Mouse (Mus musculus) embryonic facial prominence, embryonic 15.5 days (tissue): ENCODE data around the gene Apbb2. TPM values are rescaled to one million over a fixed set of nuclear protein-coding genes. Genes with fewer than 3 reads are reported as not detected.

ENCODE experiments used
- ATAC-seq: fragments of 200-750 bp; cut with Nextera tagmentation; 2 replicates; pipeline ENCODE4 v1.8.0; 2017; ENCODE audit warnings: low read depth, moderate TSS enrichment; ENCODE audit not compliant: insufficient number of reproducible peaks, low FRiP score, low TSS enrichment
- H3K27ac ChIP-seq: fragments of 300-500 bp; sonication (generic); replicated peaks from 2 replicates; pipeline ENCODE4 v1.5.1; 2015; ENCODE audit warnings: mild to moderate bottlenecking, inconsistent platforms
- H3K27me3 ChIP-seq: fragments of 300-500 bp; sonication (generic); 2 replicates; pipeline ENCODE4 v1.6.1; 2015; ENCODE audit warnings: inconsistent platforms
- H3K36me3 ChIP-seq: fragments of 300-500 bp; sonication (generic); 2 replicates; pipeline ENCODE4 v1.6.1; 2015; ENCODE audit warnings: mild to moderate bottlenecking, inconsistent platforms
- H3K4me1 ChIP-seq: fragments of 300-500 bp; sonication (generic); 2 replicates; pipeline ENCODE4 v1.6.1; 2015; ENCODE audit warnings: inconsistent platforms
- H3K4me2 ChIP-seq: fragments of 300-500 bp; sonication (generic); replicated peaks from 2 replicates; pipeline ENCODE4 v1.6.1; 2015; ENCODE audit warnings: mild to moderate bottlenecking, inconsistent platforms
- H3K4me3 ChIP-seq: fragments of 300-500 bp; sonication (generic); replicated peaks from 2 replicates; pipeline ENCODE4 v1.5.1; 2015; ENCODE audit warnings: mild to moderate bottlenecking, inconsistent platforms
- H3K9ac ChIP-seq: fragments of 300-500 bp; sonication (generic); 2 replicates; pipeline ENCODE4 v1.6.1; 2015; ENCODE audit warnings: inconsistent platforms
- H3K9me3 ChIP-seq: fragments of 300-500 bp; sonication (generic); replicated peaks from 2 replicates; pipeline ENCODE4 v1.6.1; 2016; ENCODE audit warnings: inconsistent platforms
- WGBS: fragments of 180-500 bp; shearing (Covaris S2); methylation state at CpG from one replicate; pipeline ENCODE4 v1.1.7; 2015; 5-methylcytosine and 5-hydroxymethylcytosine counted together
- polyA plus RNA-seq: library from polyadenylated mRNA; unstranded; fragments of >200 nt; fragmentation: Nextera tagmentation; extraction: Ambion mirVana; gene quantifications from 2 replicates; pipeline ENCODE4 v1.2.1, GENCODE M21; 2015

Gene Apbb2
- polyA plus RNA-seq, 1 experiment from 2014 or later: 54.7 TPM

DNA sequence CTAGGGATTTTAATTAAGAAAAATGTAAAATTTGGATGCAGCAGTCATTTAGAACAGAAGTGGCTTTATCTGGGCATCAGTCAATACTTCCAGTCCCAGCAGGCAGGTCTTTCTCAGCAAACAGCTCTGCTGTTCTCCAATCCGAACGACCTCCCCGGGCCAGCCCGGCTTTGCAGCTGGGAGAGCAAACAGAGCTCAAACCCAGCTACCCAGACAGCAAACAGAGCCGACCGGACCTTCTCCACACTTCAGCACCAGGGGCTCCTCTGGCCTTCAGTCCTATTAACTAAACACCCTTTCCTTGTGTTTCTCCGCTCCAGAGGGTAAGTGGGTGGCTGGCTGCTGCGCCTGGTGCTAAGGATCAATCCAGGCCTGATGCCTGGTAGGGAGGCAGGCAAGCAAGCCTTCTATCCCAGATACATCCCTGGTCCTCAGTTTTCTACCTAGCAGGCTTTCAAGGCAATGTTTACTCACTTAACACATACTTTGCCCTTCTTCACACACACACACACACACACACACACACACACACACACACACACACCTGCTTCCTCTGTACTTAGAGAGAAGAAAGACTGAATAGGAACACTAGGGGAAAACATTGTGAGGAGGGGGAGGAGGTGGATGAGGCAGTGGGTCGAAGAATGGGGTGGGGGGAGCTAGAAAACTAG lies 82.9 kb downstream of the Apbb2 start:
- 53% methylated on average over 9 of the region's 9 CpGs for WGBS
- Histone ChIP-seq H3K9ac (no peak overlapping the region), H3K4me3 (no peak overlapping the region)

DNA sequence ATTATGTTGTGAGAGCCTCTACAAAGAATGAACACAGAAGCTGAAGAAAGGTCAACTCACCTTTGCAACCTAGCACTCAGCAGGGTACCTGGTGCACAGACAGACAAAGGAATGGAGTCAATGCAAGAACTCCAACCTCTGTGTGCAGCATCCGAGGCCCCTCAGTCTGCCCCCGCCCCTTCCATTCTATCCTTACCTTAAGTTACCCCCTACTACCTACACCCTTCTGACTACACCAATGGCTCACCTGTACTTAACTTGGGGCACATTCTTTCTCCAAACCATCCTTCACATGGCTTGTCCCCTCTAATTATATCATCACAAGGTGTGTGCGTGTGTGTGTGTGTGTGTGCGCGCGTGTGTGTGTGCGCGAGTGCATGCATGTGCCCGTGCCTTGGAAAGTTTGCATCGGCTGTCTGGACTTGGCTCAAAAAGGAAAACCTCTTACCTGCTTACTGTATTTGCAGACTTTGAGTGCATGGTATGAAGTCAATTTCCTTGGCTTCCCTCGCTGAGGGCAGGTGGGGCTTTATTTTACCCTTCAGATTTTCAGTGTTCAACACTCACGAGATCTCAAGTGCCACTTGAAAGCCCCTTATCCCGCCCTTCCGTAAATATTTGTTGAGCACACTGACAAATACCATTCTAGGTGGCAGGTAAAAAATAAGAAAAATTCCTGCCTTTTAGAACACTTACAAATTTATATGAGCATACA lies 84.7 kb downstream of the Apbb2 start:
- no peaks in the 10 kb centered on the region for H3K36me3 ChIP-seq
- H3K4me1 ChIP-seq: peaks cover 42% of the 10 kb centered on the region
- H3K9me3 ChIP-seq: no peaks in the 10 kb centered on the region
- H3K4me2 ChIP-seq: no peak overlapping the region
- no peak overlapping the region for H3K9ac ChIP-seq
- peak overlapping the region; percentile 70 for H3K27ac ChIP-seq
- H3K4me3 ChIP-seq: no peak overlapping the region
- ATAC-seq: no peak
- 90% methylated on average over 14 of the region's 14 CpGs for WGBS
- H3K27me3 ChIP-seq: no peaks in the 10 kb centered on the region

More for the DNA sequence above, 82.9 kb downstream of the Apbb2 start:
- peaks cover 40% of the 10 kb centered on the region for H3K4me1 ChIP-seq
- H3K27me3 ChIP-seq: no peaks in the 10 kb centered on the region
- no peak for ATAC-seq
- H3K27ac ChIP-seq: no peak overlapping the region
- H3K4me2 ChIP-seq: no peak overlapping the region
- no peaks in the 10 kb centered on the region for H3K36me3 ChIP-seq
- no peaks in the 10 kb centered on the region for H3K9me3 ChIP-seq

GRCm38 (mm10) chr5:66532827-66533226 lies 85.8 kb downstream of the Apbb2 start:
- WGBS: 38% methylated on average over 6 of the region's 6 CpGs
- H3K4me3 ChIP-seq: no peak overlapping the region
- H3K27me3 ChIP-seq: no peaks in the 10 kb centered on the region
- no peak overlapping the region for H3K4me2 ChIP-seq
- no peak overlapping the region for H3K9ac ChIP-seq
- no peaks in the 10 kb centered on the region for H3K36me3 ChIP-seq
- peaks cover 50% of the 10 kb centered on the region for H3K4me1 ChIP-seq
- H3K9me3 ChIP-seq: no peaks in the 10 kb centered on the region
- no peak for ATAC-seq
- H3K27ac ChIP-seq: peak overlapping the region; percentile 70

DNA sequence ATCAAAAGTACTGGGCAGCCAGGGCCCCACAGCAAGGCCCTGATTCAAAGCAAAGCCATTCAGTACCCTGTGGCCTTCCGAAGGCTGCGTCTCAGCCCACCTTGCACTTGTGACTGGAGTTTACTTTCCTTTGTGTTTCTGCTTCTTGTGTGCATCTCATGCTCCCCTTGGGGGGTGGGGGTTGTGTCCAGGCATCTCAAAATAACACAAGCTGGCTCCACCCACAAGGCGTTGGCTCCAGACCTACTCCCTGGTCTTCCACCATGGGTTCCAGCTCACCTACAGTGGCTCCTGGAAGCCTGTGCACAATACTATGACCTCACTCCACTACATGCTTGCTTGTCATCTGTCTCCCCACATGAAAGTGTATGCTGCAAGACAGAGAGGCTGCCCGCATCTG lies 88.2 kb downstream of the Apbb2 start:
- no peak for ATAC-seq
- H3K27ac ChIP-seq: no peak overlapping the region
- H3K9me3 ChIP-seq: no peaks in the 10 kb centered on the region
- no peak overlapping the region for H3K4me2 ChIP-seq
- no peak overlapping the region for H3K4me3 ChIP-seq
- H3K36me3 ChIP-seq: no peaks in the 10 kb centered on the region
- no peaks in the 10 kb centered on the region for H3K27me3 ChIP-seq
- H3K4me1 ChIP-seq: peaks cover 47% of the 10 kb centered on the region
- no peak overlapping the region for H3K9ac ChIP-seq
- 83% methylated on average over 4 of the region's 4 CpGs for WGBS

DNA sequence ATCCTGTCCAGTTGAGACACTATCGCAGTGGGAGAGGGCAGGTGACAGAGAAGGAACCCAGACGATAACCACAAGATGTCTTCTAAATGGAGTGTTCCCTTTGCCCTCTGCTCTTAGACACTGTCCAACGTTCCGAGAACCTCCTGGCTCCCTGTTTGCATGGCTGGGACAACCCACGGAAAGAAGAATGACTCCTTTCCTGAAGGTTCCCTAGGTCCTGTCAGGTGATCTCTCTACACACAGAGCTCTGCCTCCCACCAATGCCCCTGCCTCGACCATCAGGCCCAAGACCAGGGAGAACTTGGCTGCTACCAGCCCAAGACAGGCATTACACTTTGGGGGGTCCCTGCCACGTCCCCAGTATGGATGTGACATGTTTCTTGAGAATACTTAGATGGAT lies 89.0 kb downstream of the Apbb2 start:
- no peak overlapping the region for H3K4me2 ChIP-seq
- H3K27me3 ChIP-seq: no peaks in the 10 kb centered on the region
- H3K4me1 ChIP-seq: peaks cover 52% of the 10 kb centered on the region
- no peak overlapping the region for H3K4me3 ChIP-seq
- no peak overlapping the region for H3K27ac ChIP-seq
- no peaks in the 10 kb centered on the region for H3K36me3 ChIP-seq
- no peaks in the 10 kb centered on the region for H3K9me3 ChIP-seq
- WGBS: 89% methylated on average over 7 of the region's 7 CpGs
- ATAC-seq: no peak
- H3K9ac ChIP-seq: no peak overlapping the region

DNA sequence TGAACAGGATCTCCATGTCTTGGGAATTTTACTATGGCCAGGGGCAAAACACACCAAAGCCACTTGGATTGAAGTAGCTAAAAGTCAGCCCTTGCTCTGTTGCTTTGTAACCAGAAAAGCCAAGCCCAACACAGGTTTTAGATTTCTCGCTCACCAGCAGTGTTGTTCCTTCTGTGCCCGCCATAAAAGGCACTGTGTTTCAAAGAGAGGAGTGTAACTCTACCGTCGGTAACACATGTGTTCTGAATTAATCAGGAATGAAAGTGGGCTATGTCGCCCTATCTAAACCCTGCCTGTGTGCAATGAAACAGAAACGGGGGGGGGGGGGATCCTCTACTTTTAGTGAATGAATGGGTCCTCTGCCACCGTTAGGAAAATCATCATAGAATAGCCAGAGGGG lies 90.0 kb downstream of the Apbb2 start:
- H3K4me2 ChIP-seq: no peak overlapping the region
- WGBS: 19% methylated on average over 7 of the region's 7 CpGs

GRCm38 (mm10) chr5:66527090-66527489 lies 91.5 kb downstream of the Apbb2 start:
- Histone ChIP-seq H3K27me3 (no peaks in the 10 kb centered on the region), H3K4me1 (peaks cover 49% of the 10 kb centered on the region), H3K9me3 (no peaks in the 10 kb centered on the region), H3K36me3 (no peaks in the 10 kb centered on the region), H3K4me2 (no peak overlapping the region), H3K27ac (peak overlapping the region; percentile 74), H3K9ac (no peak overlapping the region), H3K4me3 (no peak overlapping the region)
- WGBS: 40% methylated on average over 8 of the region's 8 CpGs
- ATAC-seq: peak; percentile 45; the same call in 1 of the 2 replicates

More for the DNA sequence above, 90.0 kb downstream of the Apbb2 start:
- Histone ChIP-seq H3K36me3 (no peaks in the 10 kb centered on the region), H3K4me3 (no peak overlapping the region), H3K27ac (peak overlapping the region; percentile 74), H3K4me1 (peaks cover 60% of the 10 kb centered on the region), H3K27me3 (no peaks in the 10 kb centered on the region), H3K9ac (no peak overlapping the region), H3K9me3 (no peaks in the 10 kb centered on the region)
- ATAC-seq: peak; percentile 44; the same call in 1 of the 2 replicates

DNA sequence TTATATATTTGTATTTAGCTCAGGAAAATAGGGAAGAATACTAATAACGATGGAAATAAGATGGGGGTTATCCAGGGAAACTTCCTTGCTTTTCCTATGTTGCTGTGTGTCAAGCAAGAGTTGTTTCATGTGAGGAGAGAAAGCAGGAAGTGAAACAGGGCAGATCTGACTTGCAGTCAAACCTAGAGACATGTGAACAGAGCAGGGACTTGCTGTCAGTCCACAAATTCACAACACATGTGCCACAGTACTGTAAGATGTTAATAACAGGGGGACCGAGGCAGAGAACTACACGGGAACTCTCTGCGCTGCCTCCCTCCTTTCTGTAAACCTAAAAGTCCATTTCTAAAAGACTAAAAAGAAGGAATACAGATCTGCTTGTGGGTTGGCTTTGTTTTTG lies 93.6 kb downstream of the Apbb2 start:
- 39% methylated on average over 4 of the region's 4 CpGs for WGBS
- Histone ChIP-seq H3K4me2 (no peak overlapping the region), H3K9ac (no peak overlapping the region), H3K4me1 (peaks cover 48% of the 10 kb centered on the region), H3K27ac (peak overlapping the region; percentile 78), H3K9me3 (no peaks in the 10 kb centered on the region), H3K27me3 (no peaks in the 10 kb centered on the region), H3K4me3 (no peak overlapping the region), H3K36me3 (no peaks in the 10 kb centered on the region)
- ATAC-seq: no peak

DNA sequence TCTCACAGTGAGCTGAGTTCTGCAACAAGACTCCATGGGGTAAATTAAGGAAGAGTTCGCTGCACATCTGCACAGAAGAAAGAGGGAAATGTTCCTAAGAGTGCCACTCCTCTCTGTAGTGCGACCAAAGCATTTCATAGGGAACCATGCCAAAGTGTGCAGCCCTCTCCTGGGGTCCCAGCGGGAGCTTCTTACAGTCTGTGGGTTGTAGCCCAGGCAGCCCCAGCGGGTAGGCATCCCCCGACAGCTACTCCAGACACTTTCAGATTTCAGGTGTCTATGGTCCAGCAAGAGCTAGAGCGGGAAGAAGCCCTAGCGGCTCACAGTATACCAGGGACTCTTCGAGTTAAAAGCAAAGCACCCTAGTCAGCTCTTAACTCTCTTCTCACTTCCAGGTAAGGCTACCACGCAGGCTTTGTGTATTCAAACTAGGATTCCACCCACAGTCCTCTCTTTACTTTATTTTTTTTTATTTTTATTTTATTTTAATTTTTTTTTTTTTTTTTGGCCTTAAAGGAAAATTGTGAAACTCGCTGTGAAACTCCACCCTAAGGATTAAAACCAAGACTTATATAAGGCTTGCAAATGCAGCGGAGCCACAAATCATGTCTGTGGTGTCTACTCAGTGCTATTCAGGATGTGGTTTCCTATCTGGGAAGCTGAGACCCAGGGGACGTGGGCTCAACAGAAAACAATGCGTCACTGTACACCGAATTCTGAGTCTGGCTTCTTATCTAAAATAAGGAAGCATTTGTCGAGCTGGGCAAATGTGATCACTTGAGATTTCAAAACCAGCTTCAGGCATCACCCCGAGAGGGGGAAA lies 94.7 kb downstream of the Apbb2 start:
- H3K4me1 ChIP-seq: peaks cover 49% of the 10 kb centered on the region
- 34% methylated on average over 16 of the region's 16 CpGs for WGBS
- H3K36me3 ChIP-seq: no peaks in the 10 kb centered on the region
- no peak overlapping the region for H3K4me3 ChIP-seq
- H3K9ac ChIP-seq: no peak overlapping the region
- H3K4me2 ChIP-seq: no peak overlapping the region; the same call in 1 of the 2 replicates
- peak overlapping the region; percentile 68 for H3K27ac ChIP-seq
- no peaks in the 10 kb centered on the region for H3K9me3 ChIP-seq
- ATAC-seq: no peak
- H3K27me3 ChIP-seq: no peaks in the 10 kb centered on the region

DNA sequence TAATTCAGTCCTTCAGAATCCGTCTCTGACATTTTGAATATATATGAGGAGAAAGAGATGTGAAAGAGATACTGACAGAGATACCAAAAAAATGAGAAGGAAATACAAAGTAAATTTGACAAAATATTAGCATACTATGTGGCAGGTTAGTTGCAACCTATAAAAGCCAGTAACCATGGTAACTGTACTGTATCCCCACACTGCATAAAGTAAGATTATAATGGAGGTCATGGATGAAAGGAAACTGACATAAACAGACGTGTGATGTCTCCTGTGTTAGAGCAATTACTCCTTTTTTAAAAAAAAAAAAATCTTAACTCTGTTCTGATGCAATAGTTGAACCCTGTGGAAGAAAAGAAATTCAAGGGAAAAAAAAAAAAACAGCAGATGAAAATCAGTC lies 97.3 kb downstream of the Apbb2 start:
- Histone ChIP-seq H3K4me3 (no peak overlapping the region), H3K4me2 (no peak overlapping the region), H3K27me3 (no peaks in the 10 kb centered on the region), H3K4me1 (peaks cover 32% of the 10 kb centered on the region), H3K27ac (no peak overlapping the region), H3K36me3 (no peaks in the 10 kb centered on the region), H3K9ac (no peak overlapping the region), H3K9me3 (no peaks in the 10 kb centered on the region)
- no peak for ATAC-seq
- WGBS: 75% methylated on average over 2 of the region's 2 CpGs

DNA sequence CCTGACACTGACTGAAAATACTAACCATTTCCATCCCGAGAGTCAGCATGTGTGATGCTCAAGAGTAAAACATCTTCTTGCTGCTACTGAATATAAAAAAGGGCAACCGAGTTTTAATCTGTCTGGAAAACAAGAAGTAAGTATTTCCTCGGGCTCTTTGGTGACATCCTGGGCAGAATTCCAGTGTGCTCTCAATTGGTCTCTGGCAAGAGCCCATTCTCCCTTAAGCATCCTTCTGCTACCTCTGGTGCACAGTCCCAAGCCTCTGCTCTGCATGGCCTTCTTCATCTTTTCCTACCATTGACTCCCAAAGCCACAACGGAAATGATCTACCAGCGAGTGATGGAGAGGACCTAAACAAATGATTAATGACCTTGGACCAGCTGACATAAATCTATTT lies 99.1 kb downstream of the Apbb2 start:
- Histone ChIP-seq H3K4me2 (no peak overlapping the region), H3K27me3 (no peaks in the 10 kb centered on the region), H3K27ac (no peak overlapping the region), H3K4me3 (no peak overlapping the region), H3K9ac (no peak overlapping the region), H3K4me1 (peaks cover 22% of the 10 kb centered on the region), H3K9me3 (no peaks in the 10 kb centered on the region), H3K36me3 (no peaks in the 10 kb centered on the region)
- no peak for ATAC-seq
- WGBS: 59% methylated on average over 5 of the region's 5 CpGs
